Mouse (Mus musculus) kidney, postnatal 14 days (tissue): ENCODE results near the gene Gm21915.

Experiments
- DNase-seq: peaks from one replicate; pipeline ENCODE4 v3.0.0; 2022; ENCODE audit warnings: mixed read lengths

Gm21915 gene

DNA sequence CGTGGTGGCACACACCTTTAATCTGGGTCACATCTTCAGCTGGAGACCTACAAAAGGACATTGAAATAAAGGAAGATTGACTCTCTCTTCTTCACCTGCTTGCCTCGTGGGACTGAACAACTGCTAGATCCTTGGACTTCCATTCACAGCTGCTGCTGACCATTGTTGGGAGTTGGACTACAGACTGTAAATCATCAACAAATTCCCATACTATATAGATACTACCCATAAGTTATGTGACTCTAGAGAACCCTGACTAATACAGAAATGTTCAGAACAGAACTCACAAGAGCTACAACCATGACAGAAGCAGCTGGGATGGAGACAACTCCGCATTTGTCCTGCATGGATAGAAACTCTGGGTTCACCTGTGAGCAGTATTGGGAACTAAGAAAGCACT, at the start of gene Gm21915:
Gene Gm21915 (plus strand): TSS at position 301 of the 400 bp plus-strand sequence.
- no peak for DNase-seq

DNA sequence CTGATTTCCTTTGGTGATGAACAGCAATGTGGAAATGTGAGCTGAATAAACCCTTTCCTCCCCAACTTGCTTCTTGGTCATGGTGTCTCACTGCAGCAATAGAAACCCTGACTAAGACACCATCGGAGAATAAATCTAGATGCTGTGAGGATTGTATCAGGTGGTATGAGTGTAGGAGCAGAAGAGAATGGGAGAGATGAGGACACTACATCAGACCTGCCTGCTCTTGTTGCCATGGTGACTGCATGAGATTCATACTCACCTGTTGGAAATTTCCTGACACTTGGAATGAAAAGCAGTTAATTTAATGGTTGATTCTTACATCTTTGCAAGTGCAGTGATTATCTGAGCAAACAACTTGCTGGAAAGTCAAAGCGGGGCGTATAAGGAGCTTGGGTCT, 48.1 kb upstream of the Gm21915 start:
- no peak for DNase-seq

DNA sequence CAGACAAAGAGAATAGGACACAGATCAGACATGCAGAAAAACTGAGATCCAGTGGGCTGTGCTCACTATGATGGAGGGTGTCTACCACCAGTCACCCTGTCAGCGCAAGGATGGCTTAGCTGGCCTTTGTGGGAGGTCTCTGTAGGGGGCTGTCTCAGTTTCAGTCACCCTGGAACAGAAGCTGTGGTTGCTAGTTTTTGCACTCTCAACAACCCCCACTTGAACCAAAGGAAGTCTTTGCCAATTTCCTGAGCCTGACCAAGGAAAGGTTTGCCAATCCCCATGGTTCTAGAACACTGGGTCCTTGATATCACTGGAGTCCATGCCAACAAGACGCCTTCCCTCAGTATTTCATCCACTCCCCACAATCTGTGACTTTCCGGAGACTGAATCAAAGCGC, 47.6 kb upstream of the Gm21915 start:
- DNase-seq = no peak

DNA sequence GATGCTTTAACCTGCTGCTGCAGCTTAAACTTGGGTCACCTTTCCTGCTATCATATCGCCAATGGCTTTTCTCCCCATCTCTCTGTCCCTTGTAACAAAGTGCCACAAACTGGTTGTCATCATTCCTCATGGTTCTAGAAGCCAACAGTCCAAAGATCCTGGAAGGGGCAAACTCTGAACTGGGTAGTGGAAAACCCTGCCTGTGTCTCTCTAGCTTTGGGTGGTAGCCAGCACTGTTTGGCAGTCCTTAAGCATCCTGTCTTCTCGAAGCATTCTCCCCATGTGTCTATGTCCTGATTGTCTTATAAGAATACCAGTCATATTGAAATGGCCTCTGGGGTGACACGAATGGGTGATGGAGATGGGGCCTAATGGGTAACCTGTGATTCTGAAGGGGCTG, 45.1 kb upstream of the Gm21915 start:
- peak; percentile 33 for DNase-seq

DNA sequence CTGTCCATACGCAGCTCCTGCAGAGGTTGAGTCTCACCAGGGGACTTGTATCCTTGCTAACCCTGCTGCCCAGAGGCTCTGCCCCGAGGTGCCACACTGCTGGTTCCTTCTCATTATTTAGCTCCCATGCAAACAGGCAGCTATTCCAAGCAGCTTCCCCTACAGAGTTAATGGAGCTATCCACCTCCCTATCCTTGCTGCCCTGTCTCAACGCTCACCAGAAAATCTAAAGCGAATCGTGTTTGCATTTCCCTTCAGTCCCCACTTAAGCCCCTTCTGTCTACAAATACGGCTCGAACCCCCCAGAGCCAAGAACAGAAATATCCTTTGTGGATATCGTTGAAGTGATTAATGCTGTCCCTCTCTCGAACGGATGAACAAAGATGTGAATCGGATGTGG, 43.8 kb upstream of the Gm21915 start:
- DNase-seq = no peak

DNA sequence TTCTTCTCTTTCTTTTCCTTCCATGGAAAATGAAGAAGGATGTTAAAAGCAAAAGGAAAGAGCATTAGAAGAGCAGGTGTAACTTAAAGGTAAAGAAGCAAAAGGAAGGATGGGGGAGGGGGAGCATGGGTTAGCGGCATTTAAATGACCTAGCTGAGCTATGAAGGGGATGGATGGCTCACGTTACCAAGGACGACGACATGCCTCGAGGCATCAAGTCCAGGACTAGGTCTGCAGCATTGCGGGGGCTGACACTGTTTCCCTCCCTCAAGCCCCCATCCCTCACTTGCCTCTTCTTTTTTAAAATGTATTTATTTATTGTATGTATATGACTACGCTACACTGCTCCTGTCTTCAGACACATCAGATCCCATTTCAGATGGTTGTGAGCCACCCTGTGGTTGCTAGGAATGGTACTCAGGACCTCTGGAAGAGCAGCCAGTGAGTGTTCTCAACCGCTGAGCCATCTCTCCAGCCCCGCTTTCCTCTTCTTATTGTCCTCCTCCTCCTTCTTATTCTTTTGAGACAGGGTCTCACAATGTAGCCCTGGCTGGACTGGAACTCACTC, 43.2 kb upstream of the Gm21915 start:
- no peak for DNase-seq

DNA sequence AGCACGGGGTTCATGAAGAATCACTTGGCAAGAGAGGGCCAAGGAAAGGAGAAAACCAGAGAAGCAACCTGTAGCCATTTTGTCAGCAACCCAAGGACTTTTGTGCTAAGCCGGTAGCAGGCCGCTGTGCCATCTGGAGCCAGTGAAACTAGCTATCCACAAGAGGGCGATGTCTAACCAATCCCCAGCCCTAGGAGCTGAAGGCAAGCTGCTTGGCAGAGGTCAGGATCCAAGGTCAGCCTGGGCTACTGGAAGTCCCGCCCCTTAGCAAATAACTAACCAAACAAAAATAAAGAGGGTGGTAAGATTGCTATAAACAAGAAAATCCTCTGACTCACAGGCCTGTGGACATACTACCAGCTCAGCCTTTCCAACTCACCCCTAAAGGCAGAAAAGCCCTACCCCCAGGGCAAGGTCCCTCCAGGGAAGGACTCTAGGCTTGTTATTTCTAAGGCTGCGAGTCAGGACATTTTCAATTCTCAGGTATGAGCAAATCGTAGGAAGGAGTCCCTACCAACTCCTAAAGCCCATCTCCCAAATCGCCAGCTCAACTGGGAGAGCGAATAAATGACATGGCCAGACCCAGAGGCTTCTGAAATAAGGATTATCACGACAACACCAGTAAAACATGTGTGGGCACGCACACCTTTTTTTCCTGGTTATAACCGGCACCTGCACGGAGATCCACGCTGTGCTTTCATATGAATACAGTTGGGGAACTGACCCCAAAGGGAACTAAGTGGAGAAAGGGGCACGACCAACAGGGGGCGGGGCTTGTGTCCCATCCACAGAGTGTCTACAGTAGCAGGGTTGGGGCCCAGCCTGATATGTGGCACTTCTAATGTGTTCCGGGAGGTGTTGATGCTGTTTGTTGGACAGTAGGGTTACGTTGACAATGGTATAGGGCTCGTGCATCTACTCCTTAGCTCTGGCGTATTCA, 42.0 kb upstream of the Gm21915 start:
- DNase-seq = peak; percentile 87

DNA sequence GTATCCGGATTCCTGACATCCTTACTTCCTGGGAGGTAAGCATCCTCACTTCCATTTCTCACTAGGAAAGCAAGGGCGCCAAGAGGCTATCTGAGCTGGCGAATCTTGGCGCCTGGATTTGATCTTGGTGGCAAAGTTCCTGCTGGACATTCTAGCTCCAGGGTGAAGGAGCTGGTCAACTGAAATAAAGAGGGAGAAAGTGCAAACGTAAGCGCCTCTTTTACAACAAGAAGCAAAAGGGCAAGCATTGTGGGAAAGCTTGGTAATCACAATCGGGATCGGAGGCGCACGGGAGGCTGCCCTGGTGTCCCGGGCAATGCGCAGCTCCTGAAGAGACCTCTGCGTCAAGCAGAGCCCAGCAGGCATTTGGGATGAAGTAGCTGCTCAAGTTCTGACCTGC, 41.0 kb upstream of the Gm21915 start:
- no peak for DNase-seq

DNA sequence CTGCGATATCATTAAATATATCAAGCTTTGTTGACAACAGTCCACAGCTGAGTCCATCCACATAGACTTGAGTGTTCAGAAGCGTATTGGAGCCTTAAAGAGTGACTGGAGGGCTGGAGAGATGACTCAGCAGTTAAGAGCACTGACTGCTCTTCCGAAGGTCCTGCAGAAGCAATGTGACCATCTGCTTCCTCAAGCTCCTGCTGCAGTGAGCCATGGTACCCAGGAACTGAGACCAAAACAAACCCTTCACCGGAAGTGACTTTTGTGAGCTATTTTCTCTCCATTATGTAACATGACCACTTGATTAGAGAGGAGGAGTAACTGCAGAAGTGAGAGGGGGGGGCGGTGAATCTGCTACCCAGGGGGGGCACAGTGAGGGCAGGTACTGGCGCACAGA, 39.3 kb upstream of the Gm21915 start:
- no peak for DNase-seq

DNA sequence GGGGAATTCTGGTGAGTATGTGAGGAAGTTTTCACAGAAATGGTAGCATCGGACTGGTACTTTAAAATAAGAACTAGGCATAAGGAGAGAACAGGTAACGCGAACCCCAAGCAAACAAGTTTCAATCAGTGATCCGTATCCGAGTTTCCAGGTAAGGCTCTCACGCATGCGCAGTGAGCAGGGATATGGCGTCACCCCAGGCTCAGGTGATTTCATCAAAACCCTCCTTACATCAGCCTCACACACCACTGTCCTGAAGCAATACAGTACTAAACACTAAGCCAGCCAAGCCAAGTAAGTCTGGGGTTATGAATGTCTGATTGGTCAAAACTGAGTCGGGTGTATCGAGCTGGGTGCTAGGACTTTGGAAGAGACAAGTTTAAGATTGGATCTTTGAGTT, 38.9 kb upstream of the Gm21915 start:
- no peak for DNase-seq

DNA sequence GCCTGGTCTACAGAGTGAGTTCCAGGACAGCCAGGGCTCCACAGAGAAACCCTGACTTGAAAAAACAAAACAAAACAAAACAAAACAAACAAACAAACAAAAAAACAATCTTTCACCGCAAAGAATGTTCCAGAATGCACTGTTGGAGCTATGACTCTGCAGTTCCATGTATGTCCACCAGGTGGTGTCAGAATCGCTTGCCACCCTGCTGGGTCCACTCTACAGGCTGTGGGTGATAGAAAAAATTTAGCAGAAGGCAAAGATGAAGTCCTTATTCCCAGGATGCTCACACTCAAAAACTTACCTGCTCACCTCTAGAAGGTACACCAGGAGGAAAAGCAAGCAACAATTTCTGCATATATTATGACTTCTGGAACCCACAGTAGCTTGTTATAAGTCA, 34.4 kb upstream of the Gm21915 start:
- DNase-seq = peak; percentile 79

DNA sequence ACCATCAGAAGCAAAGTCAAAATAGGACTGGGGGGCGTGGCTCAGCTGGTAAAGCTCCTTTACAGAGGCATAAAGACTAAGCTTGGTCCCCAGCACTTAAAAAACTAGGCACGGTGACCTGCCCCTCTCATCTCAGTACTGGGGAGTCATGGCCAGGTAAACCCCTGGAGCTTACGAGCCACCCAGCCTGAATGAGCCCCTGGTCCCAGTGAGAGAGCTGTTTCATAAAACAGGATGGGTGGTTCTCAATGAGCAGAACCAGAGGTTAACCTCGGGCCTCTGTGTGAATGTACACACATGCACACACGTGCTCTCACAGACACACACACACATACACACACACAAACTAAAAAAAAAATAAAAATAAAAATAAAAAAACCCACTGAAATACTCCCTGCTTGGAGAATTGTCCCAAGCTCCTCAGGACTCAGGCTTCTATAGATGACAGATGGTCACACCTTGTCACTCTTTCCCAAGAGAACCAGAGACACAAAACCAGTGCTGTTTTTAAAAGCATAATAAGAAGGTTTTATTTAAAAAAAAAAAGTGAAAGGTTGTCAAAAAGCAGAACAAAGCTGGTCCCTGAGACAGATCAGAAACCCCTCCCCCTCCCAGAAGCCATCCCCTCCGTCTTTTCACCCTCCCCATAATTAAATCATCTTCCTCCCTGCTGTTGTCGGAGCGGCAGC, 32.6 kb upstream of the Gm21915 start:
- no peak for DNase-seq

DNA sequence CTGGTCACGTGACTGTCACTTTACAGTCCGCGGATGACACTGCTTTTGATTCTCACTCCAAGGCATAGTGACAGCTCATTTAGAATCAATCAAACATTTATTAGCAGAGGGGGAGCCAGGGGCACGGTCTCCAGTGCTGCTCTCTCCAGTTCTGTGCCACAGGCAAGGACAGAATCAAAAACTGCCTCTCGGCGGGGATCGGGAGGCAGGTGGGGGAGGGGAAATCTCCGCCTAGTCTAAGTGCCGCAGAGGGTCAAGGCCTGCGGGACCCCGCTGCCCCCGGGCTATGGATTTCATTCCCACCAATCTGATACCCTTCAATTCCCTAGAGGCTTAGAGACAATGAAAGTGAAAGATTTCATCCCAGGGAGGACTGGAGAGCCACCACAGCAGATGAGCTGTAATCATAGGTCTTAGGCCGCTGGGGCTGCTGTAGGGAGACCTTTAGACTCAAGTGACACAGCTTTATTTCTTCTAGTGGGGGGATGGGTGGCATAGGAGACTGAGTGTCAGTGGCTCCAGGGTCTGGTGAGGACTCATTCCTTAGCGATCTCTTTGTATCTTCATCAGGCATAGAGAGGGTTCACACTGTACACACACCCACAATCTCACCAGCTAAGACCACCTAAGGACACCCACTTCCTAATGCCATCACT, 31.9 kb upstream of the Gm21915 start:
- DNase-seq = peak; percentile 51

DNA sequence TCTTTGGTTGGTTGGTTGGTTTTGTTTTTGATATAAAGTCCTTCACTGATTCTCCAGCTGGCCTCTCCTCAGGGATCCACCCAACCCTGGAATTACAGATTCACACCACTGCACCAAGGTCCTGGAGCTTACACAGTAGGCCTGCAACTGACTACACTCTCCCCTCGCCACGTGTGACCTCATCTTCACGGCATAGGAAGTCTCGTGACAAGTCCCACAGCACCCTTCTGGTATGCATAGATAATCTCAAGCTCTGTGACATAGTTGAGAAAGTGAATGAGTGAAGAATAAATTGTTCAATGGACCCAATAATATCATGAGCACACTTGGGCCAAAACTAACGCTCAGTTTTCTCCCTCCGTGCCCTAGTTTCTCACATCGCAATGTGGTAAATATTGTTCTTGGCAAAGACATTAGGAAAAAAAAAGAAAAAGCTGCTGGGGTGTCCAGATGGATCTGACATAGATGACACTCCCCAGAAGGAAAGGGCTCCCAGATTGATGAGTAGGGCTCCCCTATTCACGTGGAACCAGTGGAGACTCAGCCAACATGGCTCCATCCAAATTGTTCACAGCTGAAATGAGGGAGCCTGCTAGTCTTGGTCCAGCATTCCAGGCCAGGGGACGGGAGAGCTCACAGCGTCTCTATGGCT, 30.8 kb upstream of the Gm21915 start:
- peak; percentile 15 for DNase-seq

DNA sequence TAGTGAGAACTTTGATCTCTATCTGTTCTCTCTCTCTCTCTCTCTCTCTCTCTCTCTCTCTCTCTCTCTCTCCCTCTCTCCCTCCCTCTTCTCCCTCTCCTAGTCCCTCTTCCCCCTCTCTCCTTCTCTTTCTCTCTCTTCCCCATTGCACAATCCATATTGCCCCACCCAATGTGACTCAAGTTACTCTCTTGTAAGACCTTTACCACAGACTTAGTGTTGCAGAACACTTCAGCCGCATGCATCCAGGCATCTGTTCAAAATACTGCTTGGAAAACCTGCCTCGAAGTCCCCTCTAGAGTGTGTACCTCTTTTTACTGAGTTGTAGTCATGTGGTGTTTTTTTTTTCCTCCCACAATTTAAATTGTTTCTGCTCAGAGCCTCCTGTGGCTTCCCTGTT, 29.1 kb upstream of the Gm21915 start:
- DNase-seq = no peak

DNA sequence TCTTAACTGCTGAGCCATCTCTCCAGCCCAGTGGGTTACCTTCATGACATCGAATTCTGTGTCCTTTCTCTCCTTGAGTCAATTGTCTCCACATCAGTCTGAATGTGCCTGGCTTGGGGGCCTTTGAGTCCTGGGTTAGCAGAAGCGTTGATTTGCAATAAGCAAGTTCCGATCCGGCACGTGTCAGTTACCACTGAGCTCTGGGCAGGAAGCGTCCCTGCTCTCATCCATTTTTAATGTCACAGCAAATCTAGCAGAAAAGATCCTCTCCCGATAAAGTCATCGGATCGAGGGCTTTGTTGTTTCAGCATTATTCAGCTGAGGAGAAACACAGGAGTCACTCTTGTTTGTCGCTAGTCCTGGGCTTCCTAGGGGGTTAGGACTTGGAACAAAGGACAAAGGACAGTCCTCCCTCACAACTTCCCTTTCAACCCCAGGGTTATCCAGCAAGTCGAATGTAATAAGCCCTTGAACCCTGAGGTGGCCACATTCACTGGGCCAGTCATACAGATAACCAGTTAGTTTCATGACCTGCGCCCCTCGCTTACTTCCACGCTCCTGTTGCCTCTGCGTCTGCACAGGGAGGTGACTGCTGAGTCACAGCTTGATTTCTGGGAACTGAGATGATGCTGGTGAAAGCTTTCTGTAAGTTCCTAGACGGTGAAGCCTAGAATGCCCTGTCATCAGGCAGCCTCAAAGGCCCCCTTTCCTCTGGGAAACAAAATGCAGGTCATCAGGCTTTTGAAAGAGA, 27.8 kb upstream of the Gm21915 start:
- no peak for DNase-seq

DNA sequence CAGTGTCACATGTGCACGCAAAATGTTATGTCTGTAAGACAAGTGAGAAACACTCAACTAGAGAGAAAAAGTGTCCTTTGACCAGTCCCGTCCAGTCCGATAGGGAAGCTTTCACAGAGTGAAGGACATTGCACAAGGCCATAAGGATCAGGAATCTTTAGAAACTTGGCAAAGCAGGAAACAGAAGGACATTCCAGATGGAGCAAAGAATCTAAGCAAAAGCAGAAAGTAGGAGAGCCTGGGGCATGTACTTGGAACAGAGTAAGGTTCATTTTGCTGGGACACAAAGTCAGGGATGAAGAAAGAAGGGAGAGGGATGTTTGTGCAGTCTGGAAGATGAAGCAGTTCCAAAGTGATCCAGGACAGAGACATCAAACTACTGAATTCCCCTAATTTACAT, 21.0 kb upstream of the Gm21915 start:
- no peak for DNase-seq

DNA sequence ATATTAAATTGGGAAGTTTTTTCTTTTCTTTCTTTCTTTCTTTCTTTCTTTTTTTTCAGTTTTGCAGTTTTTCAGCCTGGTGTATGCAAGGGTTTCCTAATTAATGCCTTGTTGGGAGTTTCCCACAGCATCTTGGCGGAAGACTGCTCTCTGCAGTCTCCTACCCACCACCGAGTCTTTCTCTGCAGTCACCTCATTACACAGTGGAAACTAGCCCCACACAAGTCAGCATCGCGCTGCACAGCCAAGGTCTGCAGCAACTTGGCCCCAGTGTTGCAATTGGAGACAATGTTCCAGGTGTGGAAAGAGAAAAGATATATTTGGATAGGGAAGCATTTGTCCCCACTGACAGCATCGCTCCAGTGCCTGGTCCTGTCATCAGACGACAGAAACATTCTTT, 20.4 kb upstream of the Gm21915 start:
- DNase-seq = no peak

DNA sequence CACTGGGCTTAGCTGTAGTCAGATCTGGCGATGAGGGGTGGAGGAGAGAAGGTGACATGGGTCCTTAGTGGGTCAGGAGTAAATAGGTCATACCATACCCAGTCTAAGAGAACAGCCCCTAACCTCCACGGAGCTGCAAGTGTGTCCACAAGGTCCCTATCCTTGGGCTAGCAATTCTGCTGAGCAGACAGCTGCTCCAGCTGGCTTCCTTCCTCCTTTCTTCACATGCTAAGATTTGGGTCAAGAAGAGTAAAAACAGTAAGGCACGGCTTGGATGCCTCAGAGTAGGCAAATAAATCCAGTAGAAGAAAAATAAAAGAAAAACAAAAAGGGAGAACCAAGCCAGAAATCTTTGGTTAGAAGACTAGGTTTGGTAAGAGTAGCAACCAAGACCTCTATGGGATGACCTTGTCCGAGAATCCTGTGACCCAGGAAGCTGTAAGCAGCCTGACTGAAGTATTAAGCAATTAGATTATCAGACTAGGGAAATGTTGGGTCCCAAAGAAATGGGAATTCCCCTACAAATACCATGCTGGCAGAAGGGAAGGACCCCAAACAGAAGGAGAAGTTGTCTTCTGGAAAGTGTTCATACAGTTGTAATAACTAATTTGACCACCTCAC, 19.1 kb upstream of the Gm21915 start:
- DNase-seq = peak; percentile 43

DNA sequence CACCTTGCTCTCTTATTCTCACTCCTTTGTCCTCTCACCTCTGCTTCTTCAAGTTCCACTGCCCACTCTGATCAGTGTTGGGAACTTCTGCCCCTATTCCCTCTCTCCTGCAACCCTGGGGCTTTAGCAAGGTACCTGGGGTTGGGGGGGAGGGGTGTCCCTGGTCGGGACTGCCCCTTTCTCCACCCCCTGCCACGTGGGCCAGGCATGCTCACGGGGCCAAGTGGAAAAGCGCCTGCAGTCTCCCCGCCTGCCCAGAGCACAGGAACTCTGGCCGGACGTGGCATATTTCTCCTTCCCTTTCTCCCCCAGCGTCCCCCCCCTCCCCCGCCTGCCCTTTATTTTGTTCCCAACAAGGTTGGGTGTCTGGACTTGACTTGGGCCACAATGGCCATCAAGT, 17.7 kb upstream of the Gm21915 start:
- DNase-seq = no peak

DNA sequence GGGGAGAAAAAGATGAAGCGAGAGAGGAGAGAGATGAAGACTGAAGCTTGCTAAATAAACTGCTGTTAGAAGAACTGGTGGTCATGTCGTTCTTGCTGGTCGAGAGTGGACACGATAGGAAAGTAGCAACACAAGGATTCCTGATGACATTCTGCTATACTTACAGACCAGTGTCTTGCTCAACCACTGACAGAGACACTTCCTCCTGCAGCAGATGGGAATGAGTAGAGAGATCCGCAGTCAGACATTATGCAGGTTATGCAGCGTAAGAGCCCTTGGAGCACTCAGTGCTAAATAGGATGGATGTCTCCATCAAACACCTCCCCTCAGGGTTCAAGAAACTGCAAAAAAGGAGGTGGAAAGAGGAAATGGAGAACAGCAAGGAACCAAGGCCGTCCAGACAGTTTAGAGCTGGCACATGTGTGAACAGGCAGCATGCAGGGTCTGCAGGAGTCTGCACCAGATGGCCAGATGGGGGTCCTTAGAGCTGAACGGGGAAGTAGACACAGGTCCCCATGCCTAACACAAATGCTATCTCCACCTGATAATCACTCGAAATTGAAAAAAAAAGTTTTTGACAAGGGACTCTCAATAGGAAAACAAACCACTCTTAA, 4.1 kb upstream of the Gm21915 start:
- DNase-seq = no peak
